Mouse (Mus musculus) kidney, postnatal 25 days (tissue): ENCODE measurements around the gene Fam126a.
A peak's percentile ranks its signal among the peaks of the same experiment; 100 is the strongest.

ENCODE experiments used
- DNase-seq, 2 experiments: peaks; one replicate each; pipeline ENCODE4 v3.0.0; 2021; ENCODE audit warnings: mixed read lengths in 2 of 2

Fam126a gene

DNA sequence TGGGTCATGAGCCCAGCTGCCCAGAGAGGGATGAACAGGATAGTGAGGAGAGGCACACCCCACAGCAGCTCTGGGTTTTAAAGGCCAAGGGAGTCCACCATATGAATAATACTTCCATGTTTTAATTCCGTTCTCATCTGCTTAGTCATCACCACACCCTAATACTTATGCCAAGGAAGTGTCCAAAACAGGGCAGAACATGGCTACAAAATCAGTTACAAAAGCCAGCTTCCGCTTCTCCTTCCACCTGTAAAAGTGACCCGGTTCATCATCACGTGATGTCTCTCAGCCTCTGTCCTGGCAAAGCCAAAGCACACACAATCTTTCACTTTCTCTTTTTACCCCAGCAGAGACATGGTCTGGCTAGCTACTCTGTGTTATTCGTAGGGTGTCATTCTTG lies 8.9 kb upstream of the Fam126a start:
- DNase-seq = peak in 1 of 2 experiments; percentile 8

DNA sequence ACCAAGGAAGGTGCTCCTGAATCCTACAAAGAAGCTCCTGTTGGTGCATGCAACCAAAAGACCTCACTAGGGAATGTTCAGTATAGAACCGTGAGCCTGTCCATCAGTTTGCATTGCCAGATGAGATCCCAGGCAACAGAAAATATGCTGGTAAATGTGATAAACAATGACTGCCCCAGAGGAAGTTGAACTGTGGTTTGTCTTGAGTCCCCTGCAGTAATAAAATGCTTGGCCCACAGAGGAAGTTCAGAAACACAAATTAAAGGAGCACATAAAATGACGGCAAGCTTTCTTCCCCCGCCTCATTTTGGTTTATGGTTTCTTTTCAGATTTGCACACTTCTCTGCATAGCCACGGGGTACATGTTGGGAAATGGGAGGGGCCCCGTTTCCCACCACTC lies 8.3 kb upstream of the Fam126a start:
- DNase-seq = no peak

DNA sequence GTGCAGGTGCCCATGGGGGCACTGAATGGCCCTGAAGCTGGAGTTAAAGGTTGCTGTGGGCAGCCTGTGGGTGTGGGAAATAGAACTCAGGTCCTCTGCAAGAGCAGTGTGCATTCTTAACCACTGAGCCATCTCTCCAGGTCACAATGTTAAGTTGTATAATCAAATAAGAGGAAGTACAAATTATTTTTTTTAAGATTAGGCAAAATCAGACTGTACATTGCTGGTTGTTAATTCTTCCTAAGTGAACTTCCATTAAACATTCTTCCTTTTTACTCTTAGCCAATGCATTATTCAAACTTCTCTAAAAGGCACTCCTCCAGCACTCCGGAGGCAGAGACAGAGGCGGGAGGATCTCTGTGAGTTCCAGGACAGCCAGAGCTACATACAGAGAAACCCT lies 7.7 kb upstream of the Fam126a start:
- no peak for DNase-seq

DNA sequence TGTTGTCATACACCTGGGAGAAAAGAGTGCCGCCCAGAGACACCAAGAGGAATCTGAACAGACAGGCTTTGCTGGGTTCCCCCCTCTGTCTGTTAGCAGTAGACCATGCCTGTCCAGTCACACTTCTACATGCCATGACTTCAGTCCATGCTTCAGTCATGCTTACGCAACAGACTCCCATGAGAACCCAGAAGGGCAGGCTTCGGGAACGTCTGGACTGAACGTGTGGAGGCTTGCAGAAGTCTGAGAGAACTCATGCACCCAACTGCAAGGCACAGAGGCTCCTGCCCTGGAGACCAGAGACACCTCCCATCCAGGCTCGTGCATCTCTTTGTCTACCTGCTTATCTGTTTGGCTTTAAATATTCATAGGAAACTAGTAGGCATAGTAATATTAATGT lies 6.2 kb upstream of the Fam126a start:
- DNase-seq = no peak

DNA sequence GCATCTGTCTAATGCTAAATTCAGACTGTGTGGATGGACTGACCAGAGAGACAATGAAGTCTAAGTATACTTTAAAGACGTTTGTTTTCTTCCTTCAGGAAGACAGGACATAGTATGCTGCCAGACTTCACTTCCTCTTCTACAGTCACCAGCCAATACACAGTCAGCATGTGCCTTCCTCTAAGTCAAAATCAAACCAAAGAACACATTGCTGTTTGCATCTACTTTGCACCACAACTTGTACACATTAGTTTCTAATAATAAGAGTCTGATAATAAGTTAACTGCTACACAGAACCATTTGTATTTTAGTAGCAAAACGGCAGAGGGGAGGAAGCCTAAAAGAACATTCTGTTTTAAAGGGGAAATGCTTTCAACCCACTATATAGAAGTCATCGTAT lies 4.5 kb upstream of the Fam126a start:
- no peak for DNase-seq

DNA sequence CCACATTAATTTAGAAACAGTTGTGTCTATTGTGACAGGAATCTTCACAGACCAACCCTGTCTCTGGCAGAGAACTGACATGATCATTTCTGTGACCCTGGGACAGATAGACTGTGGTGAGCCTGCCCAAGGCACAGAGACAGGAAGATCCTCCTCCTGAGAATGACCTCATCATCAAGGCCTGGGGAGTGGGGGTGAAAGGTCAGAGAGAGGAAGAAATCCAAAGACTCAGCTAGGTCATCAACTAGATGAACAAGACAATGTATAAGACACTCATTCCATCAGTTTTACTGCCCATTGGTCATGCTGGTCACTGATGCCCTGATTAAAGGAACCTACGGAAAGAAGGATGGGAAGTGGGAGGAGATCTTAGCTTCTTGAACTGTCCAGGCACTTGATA lies 3.6 kb upstream of the Fam126a start:
- DNase-seq = no peak

DNA sequence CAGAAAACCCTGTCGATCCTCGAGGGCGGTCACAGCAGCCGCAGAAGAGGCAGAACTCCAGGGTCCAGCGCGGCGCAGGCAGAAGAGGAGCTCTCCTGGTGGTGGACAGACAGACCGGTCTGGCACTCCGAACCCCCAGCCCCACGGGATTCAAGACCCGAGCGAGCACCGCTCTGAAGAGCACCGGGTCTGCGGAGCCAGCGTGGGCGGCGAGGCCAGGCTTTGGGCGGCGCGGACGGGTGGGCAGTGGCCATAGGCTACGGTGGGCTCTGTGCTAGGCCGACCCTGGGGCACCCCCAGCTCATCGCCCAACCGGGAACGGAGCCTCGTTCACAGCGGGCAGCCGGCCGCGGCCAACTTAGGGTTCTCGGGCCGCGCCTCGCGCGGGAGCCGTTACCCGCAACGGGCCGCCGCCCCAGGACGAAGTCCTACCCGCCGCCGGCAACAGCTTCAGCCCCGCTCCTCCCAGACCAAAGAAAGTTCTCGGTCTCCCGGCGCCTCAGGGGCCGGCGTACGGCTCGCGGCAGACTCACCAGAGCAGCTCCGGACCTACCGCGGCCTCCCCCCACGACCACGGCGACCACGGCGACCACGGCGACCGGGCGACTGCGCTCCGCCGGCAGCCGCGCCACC lies 428 bp downstream of the Fam126a start:
- DNase-seq = peak in 1 of 2 experiments; percentile 52

DNA sequence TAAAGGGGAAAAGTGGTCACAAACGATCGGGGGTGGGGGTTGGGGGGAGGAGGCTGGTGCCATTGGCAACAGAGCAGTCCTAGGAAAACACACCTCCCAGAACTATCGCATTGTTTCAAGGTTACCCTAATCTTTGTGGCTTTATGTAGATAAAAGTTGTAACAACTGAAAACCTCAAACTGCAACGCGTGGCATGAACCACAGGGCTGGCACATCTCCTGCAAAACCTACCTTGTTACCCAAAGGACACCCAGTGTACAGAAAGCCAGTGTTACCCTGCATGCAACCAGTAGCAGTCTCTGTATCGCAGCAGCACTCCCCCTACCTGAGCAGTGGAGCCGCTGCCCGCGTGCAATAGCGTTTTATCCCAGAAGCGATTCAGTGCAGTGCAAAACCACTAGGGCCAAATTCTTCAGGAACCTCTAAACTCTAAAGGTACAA lies 1.1 kb downstream of the Fam126a start:
- peak; percentile 65 to 78 for DNase-seq

DNA sequence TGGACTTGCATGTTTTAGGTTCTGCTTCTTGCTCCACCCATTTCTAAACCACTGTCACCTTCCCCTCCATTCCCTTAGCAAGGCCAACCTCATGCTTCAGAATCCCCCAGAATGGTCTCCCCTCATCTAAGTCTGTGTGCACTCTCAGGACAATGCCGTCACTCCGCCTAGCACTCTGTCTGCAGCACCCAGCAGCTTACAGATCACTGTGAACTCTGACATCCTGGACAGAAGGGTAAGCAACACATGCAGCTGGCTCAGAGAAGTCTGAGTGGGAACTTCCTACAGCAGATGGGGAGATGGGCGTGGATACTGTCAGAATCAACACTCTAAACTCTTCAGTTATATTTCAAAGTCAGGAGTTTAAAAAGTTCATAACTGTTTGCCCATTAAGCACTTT lies 5.5 kb downstream of the Fam126a start:
- no peak for DNase-seq

DNA sequence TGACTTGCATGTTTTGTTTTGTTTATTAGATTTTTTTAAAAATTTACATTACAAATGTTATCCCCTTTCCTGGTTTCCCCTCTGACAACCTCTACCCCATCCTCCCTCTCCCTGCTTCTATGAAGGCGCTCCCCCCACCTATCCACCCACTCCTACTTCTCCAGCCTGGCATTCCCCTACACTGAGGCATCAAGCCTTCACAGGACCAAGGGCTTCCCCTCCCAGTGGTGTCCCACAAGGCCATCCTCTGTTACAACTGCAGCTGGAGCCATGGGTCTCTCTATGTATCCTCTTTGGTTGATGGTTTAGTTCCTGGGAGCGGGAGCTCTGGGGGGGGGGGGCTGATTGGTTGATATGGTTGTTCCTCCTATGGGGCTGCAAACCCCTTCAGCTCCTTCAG lies 7.3 kb downstream of the Fam126a start:
- no peak for DNase-seq

DNA sequence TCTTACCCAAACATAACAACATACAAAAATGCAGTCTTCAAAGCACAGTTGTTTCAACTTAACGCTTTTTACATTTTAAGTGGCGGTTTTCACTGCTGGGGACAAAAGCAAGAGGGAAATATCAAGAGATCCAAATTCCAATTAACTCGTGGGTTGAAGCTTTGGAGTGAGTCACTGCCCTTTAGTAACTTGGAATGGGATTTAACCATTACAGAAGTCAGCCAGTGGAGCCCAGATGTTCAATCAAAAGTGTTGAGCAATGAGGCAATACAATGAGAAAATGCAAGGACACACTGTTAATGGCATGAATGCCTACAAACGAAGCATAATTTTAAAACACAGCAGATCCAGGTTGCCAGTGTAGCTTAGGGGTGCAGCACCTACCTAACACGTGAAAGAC lies 8.8 kb downstream of the Fam126a start:
- DNase-seq = no peak

DNA sequence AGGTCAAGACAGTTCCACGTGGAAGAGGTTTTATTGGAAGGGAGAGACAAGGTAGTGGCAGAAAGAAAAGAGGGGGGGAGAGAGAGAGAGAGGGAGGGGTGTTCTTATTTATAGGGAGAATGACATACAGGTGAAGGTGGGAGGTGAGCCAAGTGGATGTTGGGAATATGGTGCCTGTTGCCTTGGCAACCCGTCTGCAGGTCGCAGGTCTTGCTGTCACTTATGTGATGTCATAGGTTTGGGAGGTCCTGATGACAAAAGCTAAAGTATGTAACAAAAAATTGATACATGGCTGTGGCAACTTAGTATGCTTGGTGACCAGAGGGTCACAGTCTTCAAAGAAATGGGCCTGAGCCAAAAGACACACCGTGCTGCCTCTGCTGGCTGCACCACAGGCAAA lies 10.1 kb downstream of the Fam126a start:
- no peak for DNase-seq

DNA sequence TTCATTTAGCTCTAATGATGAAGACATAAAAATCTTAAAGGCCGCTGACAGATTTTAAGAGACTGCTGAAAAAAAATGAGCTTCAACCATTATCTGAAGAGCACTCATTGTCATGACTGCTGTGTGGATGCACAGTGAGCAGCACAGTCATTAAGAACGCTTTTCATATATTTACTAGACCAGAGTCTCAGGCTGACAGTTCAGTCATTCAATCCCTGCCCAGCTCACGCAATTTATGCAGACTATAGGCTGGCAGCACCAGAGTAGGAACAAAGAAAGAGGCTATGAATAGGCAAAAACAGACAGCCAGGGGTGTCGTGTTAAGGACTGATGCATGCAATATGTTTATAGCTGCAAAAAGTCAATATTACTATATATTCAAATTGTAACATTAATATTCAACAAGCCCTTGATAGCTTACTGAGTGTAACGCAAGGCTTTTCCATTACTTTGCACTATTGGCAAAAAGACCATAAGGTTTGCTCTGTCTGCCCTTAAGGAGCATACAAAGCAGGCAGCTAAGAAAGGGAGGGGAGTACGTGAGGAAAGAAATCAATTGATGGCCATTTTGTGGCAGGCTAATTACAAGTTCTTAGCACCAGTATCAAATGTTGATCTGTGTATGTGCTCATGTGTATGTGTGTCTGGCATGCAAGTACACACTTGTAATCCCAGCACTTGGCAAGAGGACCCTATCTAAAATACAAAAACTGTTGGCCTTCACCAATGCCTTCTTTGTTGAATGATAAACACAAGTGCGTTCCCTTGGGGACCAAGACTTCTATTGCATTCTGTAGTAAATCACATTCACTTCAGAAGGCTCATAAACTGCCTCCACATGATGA lies 10.9 kb downstream of the Fam126a start:
- DNase-seq = no peak

DNA sequence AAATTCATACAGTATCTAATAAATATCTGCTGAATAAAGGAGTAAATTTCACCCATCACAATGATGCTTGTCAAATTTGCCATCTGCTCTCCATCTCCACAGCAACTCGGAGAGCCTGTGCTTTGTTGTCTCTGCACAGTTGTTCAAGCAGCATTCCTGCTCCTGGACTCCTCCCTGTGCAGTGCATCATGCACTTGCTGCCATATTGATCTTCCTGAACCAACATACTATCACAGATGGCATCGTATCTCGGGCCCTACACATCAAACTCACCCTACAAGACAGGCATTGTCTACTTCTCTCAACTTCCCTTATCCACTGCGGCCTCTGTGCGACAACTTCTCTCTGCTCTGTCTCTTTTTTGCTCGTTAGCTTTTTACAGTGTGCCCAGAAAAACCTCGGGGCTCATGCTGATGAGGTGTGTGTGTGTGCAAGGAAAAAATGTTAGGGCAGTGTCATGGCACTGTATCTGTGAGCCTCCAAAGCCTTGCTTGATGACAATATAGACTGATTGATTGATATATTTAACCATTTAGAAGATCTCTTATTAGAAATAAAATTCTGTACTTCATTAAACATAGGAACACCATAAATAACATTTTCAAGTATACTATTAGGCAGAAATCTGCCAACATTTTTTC lies 11.7 kb downstream of the Fam126a start:
- no peak for DNase-seq

DNA sequence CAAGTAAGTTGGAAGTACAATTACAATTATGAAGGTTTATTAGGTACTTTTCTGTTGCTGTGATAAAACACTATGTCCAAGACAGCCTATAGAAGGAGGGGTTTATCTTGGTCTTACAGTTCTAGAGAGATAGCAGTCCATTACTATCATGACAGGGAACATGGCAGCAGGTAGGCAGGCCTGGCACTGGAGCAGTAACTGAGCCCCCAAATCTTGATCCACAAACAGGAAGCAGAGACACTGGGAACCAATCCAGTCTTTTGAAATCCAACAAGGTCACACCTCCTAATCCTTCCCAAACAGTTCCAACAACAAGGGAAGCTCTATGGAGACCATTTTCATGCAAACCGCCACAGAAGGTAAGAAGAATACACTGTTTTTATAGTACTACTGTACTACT lies 13.6 kb downstream of the Fam126a start:
- DNase-seq = no peak

DNA sequence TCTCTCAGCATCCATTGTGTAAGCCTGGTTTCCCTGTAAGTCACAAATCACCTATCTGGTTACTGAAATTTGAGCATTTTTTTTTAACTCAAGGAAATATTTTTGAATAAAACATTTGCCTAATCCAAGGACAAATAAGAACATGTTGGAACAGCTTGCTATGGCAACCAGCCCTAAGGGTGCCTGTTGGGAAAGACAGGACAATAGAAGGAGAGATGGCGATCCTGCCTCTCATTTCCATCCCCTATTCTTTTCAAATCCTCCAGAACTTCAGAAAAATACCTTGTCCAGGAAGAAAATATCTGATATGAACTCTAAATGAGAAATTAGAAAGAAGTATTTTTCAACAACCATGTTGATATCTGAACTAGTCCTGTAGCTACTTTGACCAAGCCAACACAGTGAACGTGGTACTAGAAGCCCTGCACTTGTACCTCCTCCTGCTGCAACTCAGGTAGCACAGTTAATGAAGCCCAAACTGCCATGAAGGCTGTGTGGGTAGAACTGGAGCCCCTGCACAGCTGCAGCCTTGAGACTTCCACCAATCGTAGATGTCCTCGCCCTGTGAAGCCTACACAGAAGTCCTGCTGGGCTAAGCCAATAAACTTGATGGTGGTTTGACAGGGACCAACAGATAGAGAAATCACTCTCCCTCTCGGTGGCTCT lies 17.0 kb downstream of the Fam126a start:
- DNase-seq = no peak

DNA sequence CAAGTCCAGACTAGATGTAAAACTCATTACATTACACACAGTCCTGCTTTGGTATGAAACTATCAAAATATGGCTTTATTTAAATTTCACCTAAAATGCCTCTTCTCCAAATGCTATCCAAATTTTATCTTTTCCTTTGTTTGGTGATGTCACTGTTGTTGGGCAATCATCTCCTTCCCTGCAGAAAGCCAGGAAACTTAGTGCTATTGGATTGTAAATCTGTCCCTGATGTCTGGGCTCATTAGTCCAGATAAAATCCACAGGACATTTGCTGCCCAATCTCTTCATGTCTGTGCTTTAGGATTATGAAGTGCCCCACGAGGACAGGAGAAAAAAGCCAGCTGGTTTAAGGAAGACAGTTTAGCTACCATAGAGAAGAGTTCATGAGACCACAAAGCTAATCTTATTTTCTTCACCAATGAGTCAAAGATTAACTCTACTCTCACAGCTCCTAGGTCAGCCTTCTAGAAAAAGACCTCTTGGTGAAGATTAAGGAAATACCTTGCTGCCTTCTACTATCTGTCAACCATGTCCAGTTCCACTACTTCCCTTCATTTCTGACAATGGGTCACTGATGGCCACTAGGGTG lies 31.3 kb downstream of the Fam126a start:
- DNase-seq = no peak

DNA sequence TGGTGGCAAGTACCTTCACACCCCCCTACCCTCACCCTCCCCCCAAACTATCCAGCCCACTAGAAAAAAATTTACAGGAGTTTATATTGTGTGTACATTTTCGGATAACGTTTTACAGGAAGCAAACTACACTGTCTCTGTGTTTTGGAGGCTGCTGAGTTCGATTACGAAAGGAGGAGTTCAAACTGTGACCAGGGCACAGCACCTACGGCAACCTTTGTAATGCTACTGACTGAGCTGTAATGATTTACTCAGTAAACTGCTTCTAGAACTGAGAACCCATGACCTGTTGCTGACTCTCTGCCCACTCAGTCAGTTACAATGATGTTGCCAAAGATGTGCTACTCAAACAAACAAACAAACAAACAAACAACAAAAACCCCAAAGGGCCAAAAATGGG lies 34.5 kb downstream of the Fam126a start:
- peak; percentile 58 to 75 for DNase-seq

DNA sequence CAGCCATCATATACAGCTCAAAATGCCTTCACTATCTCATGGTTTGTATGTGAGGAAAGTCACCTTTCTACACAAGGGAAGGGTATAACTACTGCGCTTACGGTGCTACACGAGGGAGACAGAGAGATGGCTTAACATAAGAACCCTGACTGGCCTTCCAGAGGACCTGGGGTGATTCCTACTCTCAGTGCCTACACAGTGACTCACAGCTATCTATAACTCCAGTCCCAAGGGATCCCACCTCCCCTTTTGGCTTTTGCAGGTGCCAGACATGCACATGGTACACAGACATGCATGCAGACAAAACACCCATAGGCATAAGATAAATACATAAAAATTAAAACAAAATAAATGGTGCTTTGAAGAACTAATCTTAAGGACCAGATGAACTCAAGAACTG lies 35.6 kb downstream of the Fam126a start:
- no peak for DNase-seq

DNA sequence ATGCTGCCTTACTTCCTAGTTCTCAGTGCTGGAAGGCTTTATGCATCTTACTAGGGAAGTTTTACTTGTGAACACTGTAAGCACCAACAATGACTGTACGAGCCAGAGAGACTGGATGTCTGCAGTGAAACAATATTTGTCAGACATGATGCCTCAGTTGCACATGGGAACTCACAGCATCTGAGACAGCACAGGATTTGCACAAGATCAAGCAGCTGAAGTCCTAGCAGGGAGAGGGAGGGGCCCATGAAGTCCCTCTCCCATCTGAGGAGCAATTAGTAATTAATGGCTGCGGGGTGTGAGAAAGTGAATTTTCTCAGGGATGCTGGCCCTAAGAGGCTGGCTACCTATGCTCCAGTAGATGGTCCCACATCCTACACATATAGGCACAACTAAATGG lies 36.3 kb downstream of the Fam126a start:
- DNase-seq = no peak

DNA sequence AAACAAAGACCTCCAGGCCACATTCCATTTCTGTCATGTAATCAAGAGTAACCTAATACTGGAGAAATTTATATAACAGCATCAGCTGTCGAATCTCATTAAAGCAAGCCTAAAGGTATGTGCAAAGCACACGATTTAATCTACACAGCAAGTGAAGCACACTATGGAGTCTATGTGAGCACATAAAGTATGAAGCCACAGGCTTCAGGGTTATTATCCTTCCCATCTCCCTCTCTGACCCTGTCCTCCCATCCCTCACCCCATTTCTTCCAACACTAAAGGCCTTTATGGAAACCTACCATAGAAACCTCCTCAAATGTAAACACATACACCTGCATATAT lies 37.0 kb downstream of the Fam126a start:
- no peak for DNase-seq

DNA sequence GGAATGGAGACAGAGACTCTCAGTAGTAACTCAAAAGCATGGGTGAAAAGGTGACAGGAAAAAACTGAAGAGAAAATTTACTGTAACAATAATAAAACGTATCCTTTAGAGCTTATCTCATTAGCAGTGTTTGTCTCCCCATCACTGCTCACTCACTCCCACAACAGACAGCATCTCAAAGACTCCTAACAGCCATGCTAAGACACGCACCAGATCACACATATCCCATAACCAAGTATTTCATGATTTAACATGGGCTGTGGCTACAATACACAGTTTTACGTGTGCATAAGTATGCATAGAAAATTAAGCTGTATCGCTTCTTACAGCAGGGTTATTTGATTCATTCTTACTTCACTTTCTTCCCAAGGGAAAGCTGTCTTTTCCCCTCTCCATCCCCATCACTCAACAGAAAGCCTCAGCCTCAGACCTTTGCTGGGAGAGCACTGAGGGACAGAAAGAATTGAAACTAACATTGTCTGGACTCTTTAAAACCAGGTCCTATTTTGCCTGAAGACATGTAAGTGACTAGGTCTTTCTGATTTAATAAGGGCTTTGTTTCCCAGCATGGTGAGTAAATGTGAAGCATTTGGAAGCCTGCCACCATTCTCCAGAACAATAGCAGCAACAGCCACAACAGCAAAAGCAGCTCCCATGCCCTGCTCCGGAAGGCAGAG lies 37.5 kb downstream of the Fam126a start:
- DNase-seq = peak; percentile 71 to 76

DNA sequence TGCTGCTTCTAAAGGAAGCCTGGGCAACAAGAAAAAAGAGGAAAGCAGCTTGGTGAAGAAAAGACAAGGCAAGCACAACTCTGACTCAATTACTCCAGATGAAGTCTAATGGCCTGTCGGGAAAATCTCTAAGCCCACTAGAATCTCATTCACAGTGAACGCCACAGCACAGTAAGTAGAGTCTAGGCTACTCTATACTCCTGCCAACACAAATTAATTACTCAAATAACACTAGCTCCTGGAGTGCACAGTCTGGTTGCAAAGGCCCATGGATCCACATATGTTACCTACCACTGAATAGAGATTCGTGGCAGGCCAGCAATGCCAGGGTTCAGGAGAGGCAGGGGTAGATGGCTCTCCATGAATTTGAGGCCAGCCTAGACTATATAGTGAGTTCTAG lies 40.5 kb downstream of the Fam126a start:
- no peak for DNase-seq
